Mouse (Mus musculus) neural tube, embryonic 14.5 days (tissue): ENCODE data around the gene Irf5. TPM values are rescaled to one million over a fixed set of nuclear protein-coding genes. Genes with fewer than 3 reads are reported as not detected.
A peak's percentile ranks its signal among the peaks of the same experiment; 100 is the strongest.

Source experiments
- ATAC-seq: fragments of 200-750 bp; cut with Nextera tagmentation; 2 replicates; pipeline ENCODE4 v1.8.0; 2017; ENCODE audit warnings: low read depth, mild to moderate bottlenecking, moderate TSS enrichment, moderate library complexity
- H3K27ac ChIP-seq: fragments of 300-500 bp; sonication (generic); 2 replicates; pipeline ENCODE4 v1.5.1; 2014; ENCODE audit warnings: low read depth, mild to moderate bottlenecking, control low read depth, low read length, moderate library complexity, mixed read lengths
- H3K27me3 ChIP-seq: fragments of 300-500 bp; sonication (generic); 2 replicates; pipeline ENCODE4 v1.6.1; 2014; ENCODE audit warnings: low read length; ENCODE audit not compliant: control insufficient read depth, insufficient read depth
- H3K36me3 ChIP-seq: fragments of 300-500 bp; sonication (generic); 2 replicates; pipeline ENCODE4 v1.6.1; 2014; ENCODE audit warnings: low read length, mixed read lengths; ENCODE audit not compliant: control insufficient read depth, insufficient read depth
- H3K4me1 ChIP-seq: fragments of 300-500 bp; sonication (generic); 2 replicates; pipeline ENCODE4 v1.6.1; 2014; ENCODE audit warnings: low read length; ENCODE audit not compliant: control insufficient read depth, insufficient read depth
- H3K4me2 ChIP-seq: fragments of 300-500 bp; sonication (generic); 2 replicates; pipeline ENCODE4 v1.6.1; 2014; ENCODE audit warnings: mild to moderate bottlenecking, low read depth, low read length, control low read depth
- H3K4me3 ChIP-seq: fragments of 300-500 bp; sonication (generic); 2 replicates; pipeline ENCODE4 v1.5.1; 2014; ENCODE audit warnings: low read depth, low read length, control low read depth, mixed read lengths
- H3K9ac ChIP-seq: fragments of 300-500 bp; sonication (generic); replicated peaks from 2 replicates; pipeline ENCODE4 v1.6.1; 2014; ENCODE audit warnings: low read depth, mild to moderate bottlenecking, control low read depth, low read length, mixed read lengths
- H3K9me3 ChIP-seq: fragments of 300-500 bp; sonication (generic); 2 replicates; pipeline ENCODE4 v1.6.1; 2016; ENCODE audit warnings: low read length; ENCODE audit not compliant: control insufficient read depth
- WGBS: fragments of 180-500 bp; shearing (Covaris S2); extraction: QIAGEN DNeasy Blood & Tissue Kit; methylation state at CpG from one replicate; pipeline ENCODE4 v1.1.7; 2014; 5-methylcytosine and 5-hydroxymethylcytosine counted together
- polyA plus RNA-seq: library from polyadenylated mRNA; unstranded; fragments of >200 nt; fragmentation: Nextera tagmentation; extraction: Ambion mirVana; gene quantifications from 2 replicates; pipeline ENCODE4 v1.2.1, GENCODE M21; 2014

The Irf5 gene
- polyA plus RNA-seq, 1 experiment from 2014 or later: 0.95 TPM

- no peaks in the 10 kb centered on the region for H3K36me3 ChIP-seq
- peaks cover 15% of the 10 kb centered on the region for H3K4me1 ChIP-seq
- no peak overlapping the region for H3K4me2 ChIP-seq
- H3K9ac ChIP-seq: no peak overlapping the region
- H3K9me3 ChIP-seq: no peaks in the 10 kb centered on the region
- 81% methylated on average over 12 of the region's 12 CpGs for WGBS
- no peak overlapping the region for H3K27ac ChIP-seq
- ATAC-seq: no peak
- no peak overlapping the region for H3K4me3 ChIP-seq
- peaks cover 12% of the 10 kb centered on the region for H3K27me3 ChIP-seq
Measured at GRCm38 (mm10) chr6:29523301-29524033, 3.0 kb upstream of the Irf5 start.

- H3K9ac ChIP-seq: no peak overlapping the region
- peaks cover 12% of the 10 kb centered on the region for H3K27me3 ChIP-seq
- ATAC-seq: no peak
- H3K4me2 ChIP-seq: no peak overlapping the region
- H3K27ac ChIP-seq: no peak overlapping the region
- no peaks in the 10 kb centered on the region for H3K9me3 ChIP-seq
- H3K4me1 ChIP-seq: peaks cover 15% of the 10 kb centered on the region
- H3K36me3 ChIP-seq: no peaks in the 10 kb centered on the region
- 74% methylated on average over 6 of the region's 6 CpGs for WGBS
- no peak overlapping the region for H3K4me3 ChIP-seq
Measured at GRCm38 (mm10) chr6:29524034-29524489, 2.4 kb upstream of the Irf5 start.

- Histone ChIP-seq H3K9me3 (no peaks in the 10 kb centered on the region), H3K36me3 (no peaks in the 10 kb centered on the region), H3K4me3 (no peak overlapping the region), H3K4me2 (no peak overlapping the region), H3K9ac (no peak overlapping the region), H3K27me3 (peaks cover 18% of the 10 kb centered on the region), H3K27ac (no peak overlapping the region), H3K4me1 (peaks cover 15% of the 10 kb centered on the region)
- WGBS: 72% methylated on average over 6 of the region's 6 CpGs
- ATAC-seq: no peak
Measured at GRCm38 (mm10) chr6:29525256-29525655, 1.2 kb upstream of the Irf5 start.

- Histone ChIP-seq H3K27ac (no peak overlapping the region), H3K4me3 (peak overlapping the region; percentile 42; the same call in 1 of the 2 replicates), H3K36me3 (no peaks in the 10 kb centered on the region), H3K27me3 (peaks cover 20% of the 10 kb centered on the region), H3K4me2 (peak overlapping the region; percentile 96), H3K4me1 (peaks cover 15% of the 10 kb centered on the region), H3K9me3 (no peaks in the 10 kb centered on the region), H3K9ac (peak overlapping the region; percentile 21; the same call in 1 of the 2 replicates)
- WGBS: 4% methylated on average over 31 of the region's 34 CpGs
- ATAC-seq: no peak
Measured at GRCm38 (mm10) chr6:29527361-29528164, 1.1 kb downstream of the Irf5 start.

- H3K27me3 ChIP-seq: peaks cover 20% of the 10 kb centered on the region
- no peak overlapping the region for H3K9ac ChIP-seq
- no peaks in the 10 kb centered on the region for H3K9me3 ChIP-seq
- WGBS: 12% methylated on average over 8 of the region's 8 CpGs
- H3K27ac ChIP-seq: no peak overlapping the region
- no peak overlapping the region for H3K4me2 ChIP-seq
- peaks cover 15% of the 10 kb centered on the region for H3K4me1 ChIP-seq
- no peak for ATAC-seq
- H3K36me3 ChIP-seq: no peaks in the 10 kb centered on the region
- H3K4me3 ChIP-seq: no peak overlapping the region
Measured at GRCm38 (mm10) chr6:29528165-29528505, 1.7 kb downstream of the Irf5 start.

GRCm38 (mm10) chr6:29528561-29529443 lies 2.4 kb downstream of the Irf5 start:
- H3K4me2 ChIP-seq: no peak overlapping the region
- peaks cover 15% of the 10 kb centered on the region for H3K4me1 ChIP-seq
- peaks cover 20% of the 10 kb centered on the region for H3K27me3 ChIP-seq
- 31% methylated on average over 13 of the region's 13 CpGs for WGBS
- H3K4me3 ChIP-seq: no peak overlapping the region
- H3K9me3 ChIP-seq: no peaks in the 10 kb centered on the region
- no peak overlapping the region for H3K9ac ChIP-seq
- no peaks in the 10 kb centered on the region for H3K36me3 ChIP-seq
- H3K27ac ChIP-seq: no peak overlapping the region
- ATAC-seq: no peak

- Histone ChIP-seq H3K27me3 (peaks cover 20% of the 10 kb centered on the region), H3K27ac (no peak overlapping the region), H3K4me3 (no peak overlapping the region), H3K4me1 (peaks cover 15% of the 10 kb centered on the region), H3K4me2 (no peak overlapping the region), H3K9me3 (no peaks in the 10 kb centered on the region), H3K36me3 (no peaks in the 10 kb centered on the region), H3K9ac (no peak overlapping the region)
- ATAC-seq: no peak
- 27% methylated on average over 2 of the region's 2 CpGs for WGBS
Measured at GRCm38 (mm10) chr6:29529444-29529820, 3.0 kb downstream of the Irf5 start.

- Histone ChIP-seq H3K27ac (no peak overlapping the region), H3K9ac (no peak overlapping the region), H3K9me3 (no peaks in the 10 kb centered on the region), H3K4me1 (peaks cover 15% of the 10 kb centered on the region), H3K27me3 (peaks cover 20% of the 10 kb centered on the region), H3K36me3 (no peaks in the 10 kb centered on the region), H3K4me3 (no peak overlapping the region), H3K4me2 (no peak overlapping the region)
- no peak for ATAC-seq
- WGBS: 59% methylated on average over 4 of the region's 4 CpGs
Measured at GRCm38 (mm10) chr6:29530050-29530449, 3.6 kb downstream of the Irf5 start.
